Mouse (Mus musculus) liver, embryonic 13.5 days (tissue): ENCODE results near the gene Sirt7. TPM values are rescaled to one million over a fixed set of nuclear protein-coding genes. Genes with fewer than 3 reads are reported as not detected.

Experiments
- ATAC-seq: fragments of 200-750 bp; cut with Nextera tagmentation; 2 replicates; pipeline ENCODE4 v1.8.0; 2017; ENCODE audit warnings: low read depth, mild to moderate bottlenecking, moderate number of reproducible peaks, moderate library complexity
- DNase-seq: peaks from one replicate; pipeline ENCODE4 v3.0.0; 2022
- H3K27ac ChIP-seq: fragments of 300-500 bp; sonication (generic); 2 replicates; pipeline ENCODE4 v1.5.1; 2015; ENCODE audit warnings: moderate library complexity, mild to moderate bottlenecking, inconsistent platforms
- H3K27me3 ChIP-seq: fragments of 300-500 bp; sonication (generic); 2 replicates; pipeline ENCODE4 v1.6.1; 2015; ENCODE audit warnings: mild to moderate bottlenecking, inconsistent platforms
- H3K36me3 ChIP-seq: fragments of 300-500 bp; sonication (generic); 2 replicates; pipeline ENCODE4 v1.6.1; 2015; ENCODE audit warnings: mild to moderate bottlenecking, inconsistent platforms
- H3K4me1 ChIP-seq: fragments of 300-500 bp; sonication (generic); replicated peaks from 2 replicates; pipeline ENCODE4 v1.6.1; 2015; ENCODE audit warnings: inconsistent platforms
- H3K4me2 ChIP-seq: fragments of 300-500 bp; sonication (generic); 2 replicates; pipeline ENCODE4 v1.6.1; 2015; ENCODE audit warnings: inconsistent platforms, mild to moderate bottlenecking, moderate library complexity
- H3K4me3 ChIP-seq: fragments of 300-500 bp; sonication (generic); replicated peaks from 2 replicates; pipeline ENCODE4 v1.5.1; 2015; ENCODE audit warnings: mild to moderate bottlenecking, inconsistent platforms
- H3K9ac ChIP-seq: fragments of 300-500 bp; sonication (generic); 2 replicates; pipeline ENCODE4 v1.6.1; 2015; ENCODE audit warnings: mild to moderate bottlenecking, inconsistent platforms
- H3K9me3 ChIP-seq: fragments of 300-500 bp; sonication (generic); replicated peaks from 2 replicates; pipeline ENCODE4 v1.6.1; 2016; ENCODE audit warnings: inconsistent platforms
- WGBS: fragments of 180-500 bp; shearing (Covaris S2); methylation state at CpG from one replicate; pipeline ENCODE4 v1.1.7; 2015; ENCODE audit not compliant: insufficient replicate concordance; 5-methylcytosine and 5-hydroxymethylcytosine counted together
- polyA plus RNA-seq: library from polyadenylated mRNA; unstranded; fragments of >200 nt; fragmentation: Nextera tagmentation; extraction: Ambion mirVana; gene quantifications from 2 replicates; pipeline ENCODE4 v1.2.1, GENCODE M21; 2015

Sirt7 gene
- polyA plus RNA-seq, 1 experiment from 2014 or later: 34.3 TPM

GRCm38 (mm10) chr11:120579316-120580107, 45.5 kb downstream of the Sirt7 start:
- Histone ChIP-seq H3K36me3 (peaks cover 44% of the 10 kb centered on the region), H3K4me3 (peak overlapping the region; percentile 87), H3K27ac (peak overlapping the region; percentile 83), H3K9me3 (no peaks in the 10 kb centered on the region), H3K9ac (peak overlapping the region; percentile 91), H3K4me1 (peaks cover 72% of the 10 kb centered on the region), H3K27me3 (no peaks in the 10 kb centered on the region), H3K4me2 (peak overlapping the region; percentile 90)
- peak; percentile 63 for DNase-seq
- no peak for ATAC-seq
- WGBS: 56% methylated on average over 15 of the region's 15 CpGs

GRCm38 (mm10) chr11:120578694-120579243, 46.3 kb downstream of the Sirt7 start:
- DNase-seq (no peak), ATAC-seq (no peak)
- H3K4me2 ChIP-seq: no peak overlapping the region
- H3K9ac ChIP-seq: 0 out of 2 replicates have a peak overlapping the region, but pooled peaks have one; percentile 26
- peaks cover 36% of the 10 kb centered on the region for H3K36me3 ChIP-seq
- WGBS: 86% methylated on average over 11 of the region's 11 CpGs
- H3K4me1 ChIP-seq: peaks cover 78% of the 10 kb centered on the region
- no peak overlapping the region for H3K4me3 ChIP-seq
- H3K27me3 ChIP-seq: no peaks in the 10 kb centered on the region
- 0 out of 2 replicates have a peak overlapping the region, but pooled peaks have one; percentile 18 for H3K27ac ChIP-seq
- no peaks in the 10 kb centered on the region for H3K9me3 ChIP-seq

- Histone ChIP-seq H3K9me3 (no peaks in the 10 kb centered on the region), H3K4me3 (no peak overlapping the region), H3K4me1 (peaks cover 78% of the 10 kb centered on the region), H3K9ac (0 out of 2 replicates have a peak overlapping the region, but pooled peaks have one; percentile 26), H3K36me3 (peaks cover 32% of the 10 kb centered on the region), H3K27me3 (no peaks in the 10 kb centered on the region), H3K4me2 (no peak overlapping the region), H3K27ac (peak overlapping the region; percentile 80)
- DNase-seq: no peak
- WGBS: 86% methylated on average over 10 of the region's 10 CpGs
- ATAC-seq: no peak
Measured at GRCm38 (mm10) chr11:120578024-120578693, 46.9 kb downstream of the Sirt7 start.

- H3K4me1 ChIP-seq: peaks cover 76% of the 10 kb centered on the region
- peaks cover 31% of the 10 kb centered on the region for H3K36me3 ChIP-seq
- WGBS: 72% methylated on average over 7 of the region's 7 CpGs
- no peak for ATAC-seq
- no peaks in the 10 kb centered on the region for H3K27me3 ChIP-seq
- no peak overlapping the region for H3K4me3 ChIP-seq
- H3K27ac ChIP-seq: peak overlapping the region; percentile 80
- H3K9me3 ChIP-seq: no peaks in the 10 kb centered on the region
- no peak overlapping the region for H3K4me2 ChIP-seq
- H3K9ac ChIP-seq: 0 out of 2 replicates have a peak overlapping the region, but pooled peaks have one; percentile 31
- no peak for DNase-seq
Measured at GRCm38 (mm10) chr11:120577211-120578023, 47.6 kb downstream of the Sirt7 start.

- Histone ChIP-seq H3K27me3 (no peaks in the 10 kb centered on the region), H3K9ac (peak overlapping the region; percentile 31; the same call in 1 of the 2 replicates), H3K4me2 (no peak overlapping the region), H3K4me3 (no peak overlapping the region), H3K9me3 (no peaks in the 10 kb centered on the region), H3K36me3 (peaks cover 32% of the 10 kb centered on the region), H3K27ac (peak overlapping the region; percentile 80), H3K4me1 (peaks cover 78% of the 10 kb centered on the region)
- 82% methylated on average over 3 of the region's 3 CpGs for WGBS
- ATAC-seq (no peak), DNase-seq (no peak)
Measured at GRCm38 (mm10) chr11:120576365-120576981, 48.6 kb downstream of the Sirt7 start.

GRCm38 (mm10) chr11:120575940-120576339, 49.1 kb downstream of the Sirt7 start:
- H3K4me1 ChIP-seq: peaks cover 83% of the 10 kb centered on the region
- H3K9ac ChIP-seq: no peak overlapping the region
- H3K4me2 ChIP-seq: no peak overlapping the region
- H3K9me3 ChIP-seq: no peaks in the 10 kb centered on the region
- H3K27ac ChIP-seq: peak overlapping the region; percentile 80
- no peaks in the 10 kb centered on the region for H3K27me3 ChIP-seq
- no peak for ATAC-seq
- H3K36me3 ChIP-seq: peaks cover 37% of the 10 kb centered on the region
- DNase-seq: no peak
- H3K4me3 ChIP-seq: no peak overlapping the region

- Histone ChIP-seq H3K27ac (peak overlapping the region; percentile 90), H3K27me3 (no peaks in the 10 kb centered on the region), H3K9ac (peak overlapping the region; percentile 95), H3K36me3 (peaks cover 45% of the 10 kb centered on the region), H3K9me3 (no peaks in the 10 kb centered on the region), H3K4me3 (peak overlapping the region; percentile 96), H3K4me1 (peaks cover 84% of the 10 kb centered on the region), H3K4me2 (peak overlapping the region; percentile 93)
- WGBS: 79% methylated on average over 2 of the region's 2 CpGs
- ATAC-seq (no peak), DNase-seq (no peak)
Measured at GRCm38 (mm10) chr11:120575046-120575445, 50.0 kb downstream of the Sirt7 start.

- DNase-seq (no peak), ATAC-seq (no peak)
- WGBS: 38% methylated on average over 5 of the region's 5 CpGs
- Histone ChIP-seq H3K36me3 (peaks cover 43% of the 10 kb centered on the region), H3K4me3 (peak overlapping the region; percentile 96), H3K9ac (peak overlapping the region; percentile 95), H3K4me1 (peaks cover 79% of the 10 kb centered on the region), H3K9me3 (no peaks in the 10 kb centered on the region), H3K27ac (peak overlapping the region; percentile 90), H3K27me3 (no peaks in the 10 kb centered on the region), H3K4me2 (peak overlapping the region; percentile 93)
Measured at GRCm38 (mm10) chr11:120574278-120574600, 50.8 kb downstream of the Sirt7 start.

GRCm38 (mm10) chr11:120573585-120574277, 51.3 kb downstream of the Sirt7 start:
- H3K9ac ChIP-seq: peak overlapping the region; percentile 95
- peak; percentile 16 for DNase-seq
- H3K9me3 ChIP-seq: no peaks in the 10 kb centered on the region
- under 1% methylated on average over 23 of the region's 23 CpGs for WGBS
- H3K4me2 ChIP-seq: peak overlapping the region; percentile 93
- H3K4me1 ChIP-seq: peaks cover 75% of the 10 kb centered on the region
- peak overlapping the region; percentile 90 for H3K27ac ChIP-seq
- H3K27me3 ChIP-seq: no peaks in the 10 kb centered on the region
- no peak for ATAC-seq
- H3K4me3 ChIP-seq: peak overlapping the region; percentile 96
- peaks cover 41% of the 10 kb centered on the region for H3K36me3 ChIP-seq
